Mouse (Mus musculus) CD4-positive naive resting alpha-beta T cell, adult 76 days (primary cell): Measurements from ENCODE around the gene Gm7534. TPM values are rescaled to one million over a fixed set of nuclear protein-coding genes. Genes with fewer than 3 reads are reported as not detected.

ENCODE experiments used
- total RNA-seq: library from RNA; stranded (reverse); gene quantifications from one replicate; pipeline ENCODE4 v1.2.4, GENCODE M21; 2023

Gene Gm7534
- not detected for total RNA-seq

GRCm38 (mm10) chr4:134202904-134203303 is at the start of gene Gm7534:
Gene Gm7534, minus strand, starts transcription at chr4:134203004.

GRCm38 (mm10) chr4:134246719-134247258 is 44.0 kb upstream of the Gm7534 start, which contains the start of gene Gm30191:
Gene Gm30191, plus strand, starts transcription at chr4:134246935.

GRCm38 (mm10) chr4:134245148-134245843 is 42.5 kb upstream of the Gm7534 start, which contains the start of gene Zfp593:
Gene Zfp593, minus strand, starts transcription at chr4:134245592.

GRCm38 (mm10) chr4:134243516-134244250 is 40.9 kb upstream of the Gm7534 start, which contains the start of gene E130218I03Rik:
Gene E130218I03Rik, plus strand, starts transcription at chr4:134243662.

GRCm38 (mm10) chr4:134238279-134238651 is 35.5 kb upstream of the Gm7534 start, which contains the start of gene Cnksr1:
Gene Cnksr1, minus strand, starts transcription at chr4:134238399.

GRCm38 (mm10) chr4:134227194-134227593 is 24.4 kb upstream of the Gm7534 start, which contains the start of gene Catsper4:
Gene Catsper4, minus strand, starts transcription at chr4:134227383.

Other genes with a start within 250 kb of the Gm7534 start
- 249 TPM for gene Hmgn2, start 234.4 kb downstream of the Gm7534 start, total RNA-seq
- 26.4 TPM for gene Dhdds, start 202.1 kb downstream of the Gm7534 start, total RNA-seq
- not detected for gene Lin28a, start 184.2 kb downstream of the Gm7534 start, total RNA-seq
- gene Zfp683, start 149.2 kb downstream of the Gm7534 start, total RNA-seq: 1.2 TPM
- 16.4 TPM for gene Crybg2, start 142.2 kb downstream of the Gm7534 start, total RNA-seq
- gene Cd52, start 107.9 kb downstream of the Gm7534 start, total RNA-seq: 832 TPM
- gene Ubxn11, start 100.4 kb downstream of the Gm7534 start, total RNA-seq: 60.9 TPM
- gene Sh3bgrl3, start 74.2 kb downstream of the Gm7534 start, total RNA-seq: 417 TPM
- 29.9 TPM for gene Cep85, start 15.9 kb downstream of the Gm7534 start, total RNA-seq
- gene Catsper4, start 24.4 kb upstream of the Gm7534 start, total RNA-seq: not detected
- 0.50 TPM for gene Cnksr1, start 35.4 kb upstream of the Gm7534 start, total RNA-seq
- gene E130218I03Rik, start 40.7 kb upstream of the Gm7534 start, total RNA-seq: not detected
- 19.8 TPM for gene Zfp593, start 42.6 kb upstream of the Gm7534 start, total RNA-seq
- gene Gm30191, start 43.9 kb upstream of the Gm7534 start, total RNA-seq: not detected
- gene Grrp1, start 51.1 kb upstream of the Gm7534 start, total RNA-seq: not detected
- 13.3 TPM for gene Pdik1l, start 84.9 kb upstream of the Gm7534 start, total RNA-seq
- not detected for gene Trim63, start 112.1 kb upstream of the Gm7534 start, total RNA-seq
- not detected for gene Slc30a2, start 140.2 kb upstream of the Gm7534 start, total RNA-seq
- gene Extl1, start 180.8 kb upstream of the Gm7534 start, total RNA-seq: 0.73 TPM
- gene Pafah2, start 193.3 kb upstream of the Gm7534 start, total RNA-seq: 1.9 TPM